Mouse (Mus musculus): ENCODE data around the gene Ick. TPM values are rescaled to one million over a fixed set of nuclear protein-coding genes. Genes with fewer than 3 reads are reported as not detected.

Ick gene
- polyA plus RNA-seq, 1 experiment from 2014 or later, result 33.9 TPM

GRCm38 (mm10) chr9:78085722-78086287 lies 23.2 kb upstream of the Ick start:
- Histone ChIP-seq H3K36me3 (peaks cover 86% of the 10 kb centered on the region), H3K27me3 (no peaks in the 10 kb centered on the region), H3K9ac (no peak overlapping the region), H3K27ac (no peak overlapping the region), H3K4me1 (no peaks in the 10 kb centered on the region), H3K4me2 (replicated peaks) (no peak overlapping the region), H3K9me3 (no peaks in the 10 kb centered on the region), H3K4me3 (no peak overlapping the region)
- 72% methylated on average over 14 of the region's 14 CpGs for WGBS
- no peak for ATAC-seq (ENCODE audit: low FRiP score, low read depth)

- 86% methylated on average over 9 of the region's 9 CpGs for WGBS
These were observed 21.2 kb upstream of the Ick start for GRCm38 (mm10) chr9:78087751-78088150.

GRCm38 (mm10) chr9:78088521-78088920 lies 20.5 kb upstream of the Ick start:
- H3K4me2 ChIP-seq (replicated peaks), result no peak overlapping the region
- H3K4me3 ChIP-seq, result no peak overlapping the region
- no peak for ATAC-seq (ENCODE audit: low FRiP score, low read depth)
- H3K4me1 ChIP-seq, result no peaks in the 10 kb centered on the region
- no peak overlapping the region for H3K9ac ChIP-seq
- H3K27me3 ChIP-seq, result no peaks in the 10 kb centered on the region
- no peak overlapping the region for H3K27ac ChIP-seq
- 67% methylated on average over 4 of the region's 4 CpGs for WGBS
- H3K36me3 ChIP-seq, result peaks cover 89% of the 10 kb centered on the region
- H3K9me3 ChIP-seq, result no peaks in the 10 kb centered on the region

More at GRCm38 (mm10) chr9:78087751-78088150, 21.2 kb upstream of the Ick start:
- Histone ChIP-seq H3K4me2 (replicated peaks) (no peak overlapping the region), H3K4me3 (no peak overlapping the region), H3K27ac (no peak overlapping the region), H3K9me3 (no peaks in the 10 kb centered on the region), H3K27me3 (no peaks in the 10 kb centered on the region), H3K4me1 (no peaks in the 10 kb centered on the region), H3K9ac (no peak overlapping the region), H3K36me3 (peaks cover 87% of the 10 kb centered on the region)
- no peak for ATAC-seq (ENCODE audit: low FRiP score, low read depth)

GRCm38 (mm10) chr9:78088971-78089370 lies 20.0 kb upstream of the Ick start:
- no peak overlapping the region for H3K9ac ChIP-seq
- H3K4me1 ChIP-seq, result no peaks in the 10 kb centered on the region
- H3K4me3 ChIP-seq, result no peak overlapping the region
- no peaks in the 10 kb centered on the region for H3K9me3 ChIP-seq
- H3K27me3 ChIP-seq, result no peaks in the 10 kb centered on the region
- no peak for ATAC-seq (ENCODE audit: low FRiP score, low read depth)
- no peak overlapping the region for H3K27ac ChIP-seq
- peaks cover 87% of the 10 kb centered on the region for H3K36me3 ChIP-seq
- 84% methylated on average over 7 of the region's 7 CpGs for WGBS
- no peak overlapping the region for H3K4me2 ChIP-seq (replicated peaks)

- H3K27me3 ChIP-seq, result no peaks in the 10 kb centered on the region
These were observed 19.1 kb upstream of the Ick start for GRCm38 (mm10) chr9:78089906-78090305.

GRCm38 (mm10) chr9:78090596-78090995 lies 18.4 kb upstream of the Ick start:
- H3K9me3 ChIP-seq, result no peaks in the 10 kb centered on the region
- H3K4me3 ChIP-seq, result no peak overlapping the region
- H3K4me1 ChIP-seq, result no peaks in the 10 kb centered on the region
- H3K9ac ChIP-seq, result no peak overlapping the region
- WGBS, result 92% methylated on average over 3 of the region's 3 CpGs
- no peaks in the 10 kb centered on the region for H3K27me3 ChIP-seq
- no peak for ATAC-seq (ENCODE audit: low FRiP score, low read depth)
- no peak overlapping the region for H3K27ac ChIP-seq
- no peak overlapping the region for H3K4me2 ChIP-seq (replicated peaks)
- peaks cover 83% of the 10 kb centered on the region for H3K36me3 ChIP-seq

More at GRCm38 (mm10) chr9:78089906-78090305, 19.1 kb upstream of the Ick start:
- H3K27ac ChIP-seq, result no peak overlapping the region
- H3K4me3 ChIP-seq, result no peak overlapping the region
- no peaks in the 10 kb centered on the region for H3K9me3 ChIP-seq
- no peaks in the 10 kb centered on the region for H3K4me1 ChIP-seq
- peaks cover 83% of the 10 kb centered on the region for H3K36me3 ChIP-seq
- 93% methylated on average over 1 of the region's 1 CpGs for WGBS
- no peak overlapping the region for H3K4me2 ChIP-seq (replicated peaks)
- no peak for ATAC-seq (ENCODE audit: low FRiP score, low read depth)
- no peak overlapping the region for H3K9ac ChIP-seq

GRCm38 (mm10) chr9:78095686-78096085 lies 13.3 kb upstream of the Ick start:
- no peak overlapping the region for H3K4me2 ChIP-seq (replicated peaks)
- H3K27ac ChIP-seq, result no peak overlapping the region
- no peaks in the 10 kb centered on the region for H3K9me3 ChIP-seq
- ATAC-seq (ENCODE audit: low FRiP score, low read depth), result no peak
- no peaks in the 10 kb centered on the region for H3K4me1 ChIP-seq
- no peak overlapping the region for H3K9ac ChIP-seq
- no peaks in the 10 kb centered on the region for H3K27me3 ChIP-seq
- peaks cover 79% of the 10 kb centered on the region for H3K36me3 ChIP-seq
- H3K4me3 ChIP-seq, result no peak overlapping the region
- WGBS, result 93% methylated on average over 12 of the region's 12 CpGs

GRCm38 (mm10) chr9:78096376-78096775 lies 12.6 kb upstream of the Ick start:
- H3K27me3 ChIP-seq, result no peaks in the 10 kb centered on the region
- ATAC-seq (ENCODE audit: low FRiP score, low read depth), result no peak
- no peaks in the 10 kb centered on the region for H3K4me1 ChIP-seq
- peaks cover 81% of the 10 kb centered on the region for H3K36me3 ChIP-seq
- 90% methylated on average over 6 of the region's 6 CpGs for WGBS
- H3K4me3 ChIP-seq, result no peak overlapping the region
- no peak overlapping the region for H3K27ac ChIP-seq
- H3K9ac ChIP-seq, result no peak overlapping the region
- H3K9me3 ChIP-seq, result no peaks in the 10 kb centered on the region
- no peak overlapping the region for H3K4me2 ChIP-seq (replicated peaks)

GRCm38 (mm10) chr9:78100956-78101355 lies 8.0 kb upstream of the Ick start:
- no peaks in the 10 kb centered on the region for H3K9me3 ChIP-seq
- no peak overlapping the region for H3K4me3 ChIP-seq
- H3K4me2 ChIP-seq (replicated peaks), result no peak overlapping the region
- H3K27ac ChIP-seq, result no peak overlapping the region
- ATAC-seq (ENCODE audit: low FRiP score, low read depth), result no peak
- no peak overlapping the region for H3K9ac ChIP-seq
- WGBS, result 70% methylated on average over 5 of the region's 5 CpGs
- no peaks in the 10 kb centered on the region for H3K27me3 ChIP-seq
- H3K36me3 ChIP-seq, result peaks cover 67% of the 10 kb centered on the region
- H3K4me1 ChIP-seq, result peaks cover 7% of the 10 kb centered on the region

GRCm38 (mm10) chr9:78101431-78101830 lies 7.6 kb upstream of the Ick start:
- Histone ChIP-seq H3K27ac (no peak overlapping the region), H3K4me3 (no peak overlapping the region), H3K9me3 (no peaks in the 10 kb centered on the region), H3K4me1 (peaks cover 9% of the 10 kb centered on the region), H3K9ac (no peak overlapping the region), H3K36me3 (peaks cover 66% of the 10 kb centered on the region), H3K27me3 (no peaks in the 10 kb centered on the region), H3K4me2 (replicated peaks) (no peak overlapping the region)
- no peak for ATAC-seq (ENCODE audit: low FRiP score, low read depth)
- WGBS, result 73% methylated on average over 4 of the region's 4 CpGs

GRCm38 (mm10) chr9:78103965-78104560 lies 4.9 kb upstream of the Ick start:
- Histone ChIP-seq H3K9ac (no peak overlapping the region), H3K9me3 (no peaks in the 10 kb centered on the region), H3K4me1 (peaks cover 18% of the 10 kb centered on the region), H3K27me3 (no peaks in the 10 kb centered on the region), H3K4me2 (replicated peaks) (no peak overlapping the region), H3K27ac (no peak overlapping the region), H3K4me3 (no peak overlapping the region), H3K36me3 (peaks cover 46% of the 10 kb centered on the region)
- WGBS, result 86% methylated on average over 8 of the region's 8 CpGs
- ATAC-seq (ENCODE audit: low FRiP score, low read depth), result no peak

GRCm38 (mm10) chr9:78104973-78105372 lies 4.0 kb upstream of the Ick start:
- H3K4me1 ChIP-seq, result peaks cover 24% of the 10 kb centered on the region
- no peak overlapping the region for H3K9ac ChIP-seq
- H3K27me3 ChIP-seq, result no peaks in the 10 kb centered on the region
- no peak overlapping the region for H3K27ac ChIP-seq
- no peak overlapping the region for H3K4me2 ChIP-seq (replicated peaks)
- 87% methylated on average over 6 of the region's 6 CpGs for WGBS
- H3K9me3 ChIP-seq, result no peaks in the 10 kb centered on the region
- no peak for ATAC-seq (ENCODE audit: low FRiP score, low read depth)
- H3K36me3 ChIP-seq, result peaks cover 39% of the 10 kb centered on the region
- no peak overlapping the region for H3K4me3 ChIP-seq

- Histone ChIP-seq H3K4me1 (peaks cover 24% of the 10 kb centered on the region), H3K27me3 (no peaks in the 10 kb centered on the region), H3K36me3 (peaks cover 34% of the 10 kb centered on the region), H3K4me2 (replicated peaks) (no peak overlapping the region), H3K9ac (no peak overlapping the region), H3K27ac (no peak overlapping the region), H3K9me3 (no peaks in the 10 kb centered on the region), H3K4me3 (no peak overlapping the region)
- ATAC-seq (ENCODE audit: low FRiP score, low read depth), result no peak
- 68% methylated on average over 6 of the region's 6 CpGs for WGBS
These were observed 3.5 kb upstream of the Ick start for GRCm38 (mm10) chr9:78105501-78105932.
